Mouse (Mus musculus) forebrain, embryonic 14.5 days (tissue): ENCODE results near the gene Exoc4. TPM values are rescaled to one million over a fixed set of nuclear protein-coding genes. Genes with fewer than 3 reads are reported as not detected.

Experiments
- ATAC-seq: fragments of 200-750 bp; cut with Nextera tagmentation; 2 replicates; pipeline ENCODE4 v1.8.0; 2017; ENCODE audit warnings: mild to moderate bottlenecking, moderate library complexity
- DNase-seq: peaks from one replicate; pipeline ENCODE4 v3.0.0-alpha.2; 2015; ENCODE audit warnings: low spot score
- H3K27ac ChIP-seq: fragments of 300-500 bp; sonication (generic); 2 replicates; pipeline ENCODE4 v1.5.1; 2014; ENCODE audit warnings: low read depth, mild to moderate bottlenecking, control low read depth, low read length, moderate library complexity
- H3K27me3 ChIP-seq: fragments of 300-500 bp; sonication (generic); replicated peaks from 2 replicates; pipeline ENCODE4 v1.6.1; 2014; ENCODE audit warnings: low read length, control low read depth, mixed read lengths; ENCODE audit not compliant: control insufficient read depth, insufficient read depth
- H3K36me3 ChIP-seq: fragments of 300-500 bp; sonication (generic); 2 replicates; pipeline ENCODE4 v1.6.1; 2014; ENCODE audit warnings: low read length, control low read depth; ENCODE audit not compliant: control insufficient read depth, insufficient read depth
- H3K4me1 ChIP-seq: fragments of 300-500 bp; sonication (generic); 2 replicates; pipeline ENCODE4 v1.6.1; 2014; ENCODE audit warnings: antibody characterized with exemption, low read length, control low read depth; ENCODE audit not compliant: control insufficient read depth, insufficient read depth
- H3K4me2 ChIP-seq: fragments of 300-500 bp; sonication (generic); 2 replicates; pipeline ENCODE4 v1.6.1; 2014; ENCODE audit warnings: mild to moderate bottlenecking, control low read depth, low read length
- H3K4me3 ChIP-seq: fragments of 300-500 bp; sonication (generic); 2 replicates; pipeline ENCODE4 v1.5.1; 2014; ENCODE audit warnings: low read depth, low read length, control low read depth
- H3K9ac ChIP-seq: fragments of 300-500 bp; sonication (generic); 2 replicates; pipeline ENCODE4 v1.6.1; 2014; ENCODE audit warnings: mild to moderate bottlenecking, low read length, control low read depth, moderate library complexity
- H3K9me3 ChIP-seq: fragments of 300-500 bp; sonication (generic); replicated peaks from 2 replicates; pipeline ENCODE4 v1.6.1; 2016; ENCODE audit warnings: low read length, control low read depth, mixed read lengths; ENCODE audit not compliant: control insufficient read depth
- WGBS: fragments of 180-500 bp; shearing (Covaris S2); extraction: QIAGEN DNeasy Blood & Tissue Kit; methylation state at CpG from one replicate; pipeline ENCODE4 v1.1.7; 2014; 5-methylcytosine and 5-hydroxymethylcytosine counted together
- polyA plus RNA-seq: library from polyadenylated mRNA; unstranded; fragments of >200 nt; fragmentation: Nextera tagmentation; extraction: Ambion mirVana; gene quantifications from 2 replicates; pipeline ENCODE4 v1.2.1, GENCODE M21; 2014

Exoc4 gene
- polyA plus RNA-seq, 1 experiment from 2014 or later: 35.8 TPM

DNA sequence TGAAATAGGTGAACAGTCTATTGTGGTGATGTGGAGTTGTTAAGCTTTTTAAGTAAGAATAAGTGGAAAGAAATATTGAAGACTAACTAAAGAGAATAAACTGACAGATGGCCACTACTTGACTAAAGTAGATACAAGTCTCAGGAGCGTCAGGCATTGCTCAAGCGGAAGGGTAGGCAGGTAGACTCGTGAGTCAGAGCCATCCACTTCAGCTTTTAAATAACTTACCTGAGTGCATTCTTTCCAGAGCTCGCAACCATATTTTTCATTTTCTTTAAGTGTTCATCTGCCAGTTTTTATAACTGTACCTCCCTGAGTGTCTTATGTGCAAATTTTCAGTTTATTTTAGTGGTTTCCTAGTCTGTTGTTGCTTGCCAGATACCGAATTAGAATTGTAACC lies 219.6 kb downstream of the Exoc4 start:
- Histone ChIP-seq H3K9ac (no peak overlapping the region), H3K27me3 (no peaks in the 10 kb centered on the region), H3K36me3 (no peaks in the 10 kb centered on the region), H3K27ac (no peak overlapping the region), H3K9me3 (no peaks in the 10 kb centered on the region), H3K4me1 (peaks cover 5% of the 10 kb centered on the region; the same call in 1 of the 2 replicates), H3K4me3 (no peak overlapping the region), H3K4me2 (no peak overlapping the region)
- DNase-seq (no peak), ATAC-seq (no peak)
- WGBS: 94% methylated on average over 5 of the region's 5 CpGs

DNA sequence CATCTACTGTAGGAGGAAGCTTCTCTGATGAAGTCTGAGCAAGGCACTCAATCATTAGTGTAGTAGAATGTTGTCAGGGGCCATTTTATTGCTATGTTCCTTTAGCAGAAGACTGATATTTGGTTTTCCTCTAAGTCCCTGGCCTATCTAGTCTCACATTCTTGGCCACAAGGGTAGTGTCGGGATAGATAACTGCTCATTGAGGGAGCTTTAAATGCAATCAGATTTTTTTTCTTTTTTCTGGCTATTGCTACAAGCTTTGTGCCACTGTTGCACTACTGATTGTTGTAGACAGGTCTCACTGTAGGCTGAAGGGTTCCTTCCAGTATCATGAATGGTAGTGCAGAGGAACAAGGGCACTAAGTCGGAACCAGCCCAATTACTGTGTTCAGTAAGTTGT lies 227.2 kb downstream of the Exoc4 start:
- no peaks in the 10 kb centered on the region for H3K4me1 ChIP-seq
- H3K4me3 ChIP-seq: no peak overlapping the region
- DNase-seq: no peak
- H3K9ac ChIP-seq: no peak overlapping the region
- no peaks in the 10 kb centered on the region for H3K9me3 ChIP-seq
- no peak overlapping the region for H3K27ac ChIP-seq
- H3K36me3 ChIP-seq: no peaks in the 10 kb centered on the region
- no peak overlapping the region for H3K4me2 ChIP-seq
- H3K27me3 ChIP-seq: no peaks in the 10 kb centered on the region
- ATAC-seq: no peak
- 88% methylated on average over 2 of the region's 2 CpGs for WGBS

GRCm38 (mm10) chr6:33484568-33484967 lies 235.7 kb downstream of the Exoc4 start:
- ATAC-seq (no peak), DNase-seq (no peak)
- Histone ChIP-seq H3K4me2 (no peak overlapping the region), H3K4me3 (no peak overlapping the region), H3K9me3 (no peaks in the 10 kb centered on the region), H3K36me3 (no peaks in the 10 kb centered on the region), H3K27me3 (no peaks in the 10 kb centered on the region), H3K9ac (no peak overlapping the region), H3K4me1 (no peaks in the 10 kb centered on the region), H3K27ac (no peak overlapping the region)
- 91% methylated on average over 9 of the region's 9 CpGs for WGBS

DNA sequence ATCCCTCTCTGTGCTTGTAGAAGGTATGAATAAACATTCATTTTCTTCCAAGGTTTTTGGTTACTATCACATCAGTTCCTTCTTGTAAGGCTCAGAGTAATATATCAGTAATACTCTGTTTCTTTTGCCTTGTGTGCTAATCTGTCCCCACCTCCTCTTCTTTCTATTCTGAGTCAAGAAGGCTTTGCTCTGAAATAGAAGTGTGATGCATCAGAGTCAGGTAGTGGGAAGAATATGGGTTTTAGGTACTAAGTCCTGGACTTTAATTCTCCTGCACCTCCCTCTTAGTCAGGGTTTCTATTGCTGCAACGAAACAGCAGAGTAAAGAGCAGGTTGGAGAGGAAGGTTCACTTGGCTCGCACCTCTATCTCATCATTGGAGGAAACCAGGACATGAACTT lies 240.9 kb downstream of the Exoc4 start:
- H3K4me3 ChIP-seq: no peak overlapping the region
- H3K36me3 ChIP-seq: no peaks in the 10 kb centered on the region
- WGBS: 97% methylated on average over 2 of the region's 2 CpGs
- H3K4me2 ChIP-seq: no peak overlapping the region
- no peaks in the 10 kb centered on the region for H3K9me3 ChIP-seq
- ATAC-seq (no peak), DNase-seq (no peak)
- H3K27ac ChIP-seq: no peak overlapping the region
- no peaks in the 10 kb centered on the region for H3K4me1 ChIP-seq
- no peaks in the 10 kb centered on the region for H3K27me3 ChIP-seq
- no peak overlapping the region for H3K9ac ChIP-seq

- ATAC-seq: peak; percentile 44
- 8% methylated on average over 6 of the region's 6 CpGs for WGBS
- H3K4me3 ChIP-seq: no peak overlapping the region
- H3K4me1 ChIP-seq: peaks cover 11% of the 10 kb centered on the region
- no peaks in the 10 kb centered on the region for H3K36me3 ChIP-seq
- no peaks in the 10 kb centered on the region for H3K9me3 ChIP-seq
- H3K9ac ChIP-seq: no peak overlapping the region
- DNase-seq: peak; percentile 70
- no peak overlapping the region for H3K4me2 ChIP-seq
- H3K27me3 ChIP-seq: no peaks in the 10 kb centered on the region
- H3K27ac ChIP-seq: peak overlapping the region; percentile 41; the same call in 1 of the 2 replicates
These were observed 247.4 kb downstream of the Exoc4 start for GRCm38 (mm10) chr6:33496141-33496855.

DNA sequence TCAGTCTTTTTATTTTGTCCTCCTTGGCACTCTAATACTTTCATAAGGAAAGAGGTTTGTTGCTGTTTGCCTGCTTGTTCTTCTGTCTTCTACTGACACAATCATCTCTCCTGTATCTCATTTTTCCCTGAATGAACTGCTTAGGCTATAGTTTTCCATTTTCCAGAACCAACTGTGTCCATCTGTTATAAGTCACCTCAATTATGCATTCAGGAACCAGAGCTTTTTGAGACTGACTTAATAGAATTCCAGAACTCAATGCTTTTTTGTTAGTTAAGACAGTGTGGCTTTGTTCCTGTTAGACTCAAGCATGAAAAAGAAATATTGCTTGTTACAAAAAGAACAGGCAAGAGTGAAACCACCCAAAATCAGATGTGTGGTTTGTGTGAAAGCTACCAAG lies 248.5 kb downstream of the Exoc4 start:
- DNase-seq: peak; percentile 40
- peaks cover 11% of the 10 kb centered on the region for H3K4me1 ChIP-seq
- no peak overlapping the region for H3K27ac ChIP-seq

GRCm38 (mm10) chr6:33502388-33502787 lies 253.5 kb downstream of the Exoc4 start:
- H3K9ac ChIP-seq: no peak overlapping the region
- H3K27me3 ChIP-seq: no peaks in the 10 kb centered on the region
- H3K4me3 ChIP-seq: no peak overlapping the region
- no peak for ATAC-seq
- H3K36me3 ChIP-seq: no peaks in the 10 kb centered on the region
- H3K4me2 ChIP-seq: no peak overlapping the region
- no peak for DNase-seq
- H3K27ac ChIP-seq: no peak overlapping the region
- H3K4me1 ChIP-seq: peaks cover under 1% of the 10 kb centered on the region
- WGBS: 61% methylated on average over 4 of the region's 4 CpGs
- no peaks in the 10 kb centered on the region for H3K9me3 ChIP-seq

More for the DNA sequence above, 248.5 kb downstream of the Exoc4 start:
- Histone ChIP-seq H3K4me3 (no peak overlapping the region), H3K27me3 (no peaks in the 10 kb centered on the region), H3K9ac (no peak overlapping the region), H3K36me3 (no peaks in the 10 kb centered on the region), H3K4me2 (no peak overlapping the region), H3K9me3 (no peaks in the 10 kb centered on the region)
- no peak; the same call in 1 of the 2 replicates for ATAC-seq

DNA sequence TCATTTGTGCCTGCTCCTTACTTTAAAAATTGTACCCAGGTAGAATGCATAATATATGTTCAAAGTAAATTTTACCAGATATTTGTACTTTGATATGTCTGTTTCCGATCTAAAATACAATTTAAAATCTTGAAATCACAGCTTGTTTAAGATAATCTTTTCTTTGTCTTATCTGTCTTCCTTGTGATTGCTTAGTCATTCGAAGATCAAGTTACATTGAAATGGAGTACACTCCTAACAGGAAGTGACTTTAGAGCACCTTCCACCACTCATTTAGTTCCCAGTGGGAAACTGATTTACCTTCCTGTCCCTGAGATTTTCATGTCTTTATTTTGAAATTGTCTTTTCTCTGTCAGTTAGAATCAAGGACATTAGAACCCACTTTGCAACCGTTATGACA lies 254.5 kb downstream of the Exoc4 start:
- ATAC-seq (no peak), DNase-seq (no peak)
- Histone ChIP-seq H3K27ac (no peak overlapping the region), H3K4me1 (no peaks in the 10 kb centered on the region), H3K9me3 (no peaks in the 10 kb centered on the region), H3K36me3 (no peaks in the 10 kb centered on the region), H3K9ac (no peak overlapping the region), H3K27me3 (no peaks in the 10 kb centered on the region), H3K4me2 (no peak overlapping the region), H3K4me3 (no peak overlapping the region)
- 89% methylated on average over 3 of the region's 3 CpGs for WGBS

DNA sequence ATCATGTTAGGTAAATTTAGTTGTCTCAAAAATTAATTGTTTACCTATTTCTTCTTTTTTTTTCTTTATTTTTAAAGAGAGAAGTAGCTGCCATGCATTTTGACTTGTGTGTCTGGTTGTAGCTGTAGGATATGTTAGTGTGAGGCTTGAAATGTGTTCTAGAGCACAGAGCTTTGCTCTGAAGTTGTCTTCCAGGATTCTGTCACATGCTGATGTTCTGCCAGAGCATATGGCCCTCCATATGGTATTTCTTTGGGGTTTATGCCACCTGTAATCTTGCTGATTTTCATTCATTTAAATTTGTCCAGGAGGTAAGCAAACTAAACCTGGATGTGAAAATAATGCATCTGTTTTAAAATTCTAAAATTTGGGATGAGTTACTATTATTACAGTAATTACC lies 258.2 kb downstream of the Exoc4 start:
- Histone ChIP-seq H3K4me3 (no peak overlapping the region), H3K4me2 (no peak overlapping the region), H3K27ac (0 out of 2 replicates have a peak overlapping the region, but pooled peaks have one; percentile 2), H3K27me3 (no peaks in the 10 kb centered on the region), H3K9ac (no peak overlapping the region), H3K4me1 (no peaks in the 10 kb centered on the region), H3K9me3 (no peaks in the 10 kb centered on the region), H3K36me3 (no peaks in the 10 kb centered on the region)
- DNase-seq: peak; percentile 80
- peak; percentile 69; the same call in 1 of the 2 replicates for ATAC-seq
